Comparison of ENCODE assay signal across 8 mouse cellular contexts in genomic region chr1:170632385-170632784, GRCm38 (mm10). TPM values are rescaled to one million over a fixed set of nuclear protein-coding genes. Genes with fewer than 3 reads are reported as not detected.
DNase-seq lines count a peak whose midpoint lies in the region; ATAC-seq and TF ChIP-seq lines count a peak whose summit lies in the region.

No protein-coding gene starts in this region.

- TF ChIP-seq CTCF in Patski (IDR thresholded peaks at IDR 0.05): peak; percentile 99

- CTCF ChIA-PET in Patski (lab: Charles Lee): interaction anchor here (0.8 to 1.8 kb wide), 11 partner anchors 9 to 339 kb away, joined by 3 to 8 read pairs (median 5); no protein-coding TSS in a partner anchor

- H3K27ac ChIP-seq in hindbrain, embryonic 16.5 days (ENCODE audit: low read depth, low read length): no peak overlapping the region

- H3K9me3 ChIP-seq in hindbrain, embryonic 16.5 days (ENCODE audit: control insufficient read depth, low read length): no peaks in the 10 kb centered on the region

- peak; percentile 30 for DNase-seq in Patski (ENCODE audit: low read depth, low spot score)
- DNase-seq in cerebellum, adult 8-10 months: peak; percentile 62
- peak; percentile 58 to 92 for DNase-seq in frontal cortex, adult 2 months (ENCODE audit: extremely low spot score in 1 of 2, low spot score in 1 of 2)
- DNase-seq in left cerebral cortex, adult 18-20 months (ENCODE audit: low spot score in 2 of 2): peak; percentile 83 to 89
- peak; percentile 88 to 89 for DNase-seq in right cerebral cortex, postnatal 10 days (ENCODE audit: low spot score in 2 of 2)
- peak; percentile 68 to 78 for DNase-seq in urinary bladder, postnatal 4 days (ENCODE audit: low spot score in 2 of 2)

- POLR2A ChIA-PET in Patski (lab: Charles Lee): interaction anchor here (0.6 kb wide), 1 partner anchor 105 kb away, joined by 3 read pairs; no protein-coding TSS in a partner anchor

- peak; percentile 60 for ATAC-seq in Patski
- peak; percentile 70 for ATAC-seq in hindbrain, embryonic 16.5 days
- peak; percentile 100 for ATAC-seq in megakaryocyte, adult 5-6 weeks (ENCODE audit: poor library complexity, severe bottlenecking)

- in situ Hi-C loops in Patski (cut with MboI; ENCODE audit: low pct_unique_long_range_greater_than_20kb): loop anchor here (25.0 kb wide), 1 partner anchor 355 kb away; the partner anchor contains the start of gene Fcgr2b

- 13% methylated on average over 3 of the region's 3 CpGs for WGBS in hindbrain, embryonic 16.5 days

- H3K27me3 ChIP-seq in Patski: no peaks in the 10 kb centered on the region
- H3K27me3 ChIP-seq in hindbrain, embryonic 16.5 days (replicated peaks; ENCODE audit: control insufficient read depth, insufficient read depth, low read length): no peaks in the 10 kb centered on the region

- no peak overlapping the region for H3K4me3 ChIP-seq in hindbrain, embryonic 16.5 days (ENCODE audit: low read length)

- no peak overlapping the region for H3K4me2 ChIP-seq in hindbrain, embryonic 16.5 days (ENCODE audit: low read length)

- H3K36me3 ChIP-seq in hindbrain, embryonic 16.5 days (ENCODE audit: control insufficient read depth, insufficient read depth, low read length): no peaks in the 10 kb centered on the region

- no peaks in the 10 kb centered on the region for H3K4me1 ChIP-seq in hindbrain, embryonic 16.5 days (ENCODE audit: control insufficient read depth, insufficient read depth, low read depth, low read length)

- H3K9ac ChIP-seq in hindbrain, embryonic 16.5 days (ENCODE audit: low read depth, low read length): no peak overlapping the region

RNA-seq across cellular contexts. Expression of gene Olfml2b, which starts 11.9 kb away (rescaled TPM):
- polyA plus RNA-seq in Patski (2021): 2.5 TPM
- 2.4 and 3.2 TPM in 2 replicates for polyA plus RNA-seq in frontal cortex, adult 2 months (2012; rRNA removed)
- polyA plus RNA-seq in hindbrain, embryonic 16.5 days (2015; fragmentation: Nextera tagmentation; extraction: Ambion mirVana): 4.4 and 7.0 TPM in 2 replicates
- total RNA-seq in left cerebral cortex, adult 18-20 months (2021): 1 to 10 TPM; 2.2 to 3.1 TPM
- total RNA-seq in megakaryocyte, adult 5-6 weeks (2015): 9.0 and 9.2 TPM in 2 replicates
- total RNA-seq in megakaryocyte, adult 5-6 weeks (2017): 10.8 and 16.5 TPM in 2 replicates

RNA-seq across cellular contexts. Expression of gene Nos1ap, which starts 42.7 kb away (rescaled TPM):
- 7.6 TPM for polyA plus RNA-seq in Patski (2021)
- polyA plus RNA-seq in frontal cortex, adult 2 months (2012; rRNA removed): 93.5 and 99.6 TPM in 2 replicates
- 14.8 and 17.1 TPM in 2 replicates for polyA plus RNA-seq in hindbrain, embryonic 16.5 days (2015; fragmentation: Nextera tagmentation; extraction: Ambion mirVana)
- total RNA-seq in left cerebral cortex, adult 18-20 months (2021): 100 to 1,000 TPM; 191 to 200 TPM
- 9.8 and 11.6 TPM in 2 replicates for total RNA-seq in megakaryocyte, adult 5-6 weeks (2015)
- total RNA-seq in megakaryocyte, adult 5-6 weeks (2017): 2.5 and 3.0 TPM in 2 replicates

Comparison
In these comparisons a context has a peak if more than half of its experiments do, and no peak if none do; other contexts are left out.
1. DNase-seq: peak in every context shown above with its lines; median percentile 88 in right cerebral cortex, postnatal 10 days; 86 in left cerebral cortex, adult 18-20 months; 75 in frontal cortex, adult 2 months; 73 in urinary bladder, postnatal 4 days; 62 in cerebellum, adult 8-10 months; 30 in Patski.